Mouse (Mus musculus): ENCODE data around the gene Trappc1.

- TF ChIP-seq CTCF (IDR thresholded peaks at IDR 0.05; ENCODE audit: control insufficient read depth, insufficient read depth, insufficient read length), result no peak
- no peak for TF ChIP-seq USF1 (IDR thresholded peaks at IDR 0.05; ENCODE audit: low read depth)
- TF ChIP-seq MYOG (IDR thresholded peaks at IDR 0.05; ENCODE audit: control insufficient read depth, extremely low read depth, insufficient read length), result no peak
- no peak for TF ChIP-seq MAX (IDR thresholded peaks at IDR 0.05)
- TF ChIP-seq CEBPB (IDR thresholded peaks at IDR 0.05; ENCODE audit: low read depth), result no peak
- no peak for TF ChIP-seq MYOD1 (IDR thresholded peaks at IDR 0.05; ENCODE audit: control insufficient read depth, insufficient read length, low read depth)
Observed at GRCm38 (mm10) chr11:69327648-69328047, 3.9 kb downstream of the Trappc1 start.

All from C2C12 (cell line).